Mouse (Mus musculus) brain, embryonic 14.5 days (tissue): ENCODE data around the gene Gnb5. TPM values are rescaled to one million over a fixed set of nuclear protein-coding genes. Genes with fewer than 3 reads are reported as not detected.
A peak's percentile ranks its signal among the peaks of the same experiment; 100 is the strongest.

Experiments
- DNase-seq: peaks from one replicate; pipeline ENCODE4 v3.0.0-alpha.2; 2011; ENCODE audit warnings: low read depth
- CTCF ChIP-seq: fragments of 200-500 bp; IDR thresholded peaks from 2 replicates; pipeline ENCODE4 v1.5.1; 2012; ENCODE audit warnings: inconsistent platforms, mild to moderate bottlenecking, moderate library complexity, borderline replicate concordance; ENCODE audit not compliant: insufficient read depth, insufficient read length; ENCODE audit errors: extremely low read depth
- POLR2A ChIP-seq: fragments of 200-500 bp; IDR thresholded peaks from 2 replicates; pipeline ENCODE4 v1.6.1; 2012; ENCODE audit warnings: mild to moderate bottlenecking, inconsistent platforms, borderline replicate concordance; ENCODE audit not compliant: poor library complexity, insufficient read depth, insufficient read length, severe bottlenecking; ENCODE audit errors: extremely low read depth
- polyA plus RNA-seq: library from polyadenylated mRNA; depleted of rRNA; stranded (reverse); fragments of >200 nt; gene quantifications from 2 replicates; pipeline ENCODE4 v1.2.3, GENCODE M21; 2012

Gene Gnb5
- polyA plus RNA-seq, 1 experiment = 53.1 TPM

DNA sequence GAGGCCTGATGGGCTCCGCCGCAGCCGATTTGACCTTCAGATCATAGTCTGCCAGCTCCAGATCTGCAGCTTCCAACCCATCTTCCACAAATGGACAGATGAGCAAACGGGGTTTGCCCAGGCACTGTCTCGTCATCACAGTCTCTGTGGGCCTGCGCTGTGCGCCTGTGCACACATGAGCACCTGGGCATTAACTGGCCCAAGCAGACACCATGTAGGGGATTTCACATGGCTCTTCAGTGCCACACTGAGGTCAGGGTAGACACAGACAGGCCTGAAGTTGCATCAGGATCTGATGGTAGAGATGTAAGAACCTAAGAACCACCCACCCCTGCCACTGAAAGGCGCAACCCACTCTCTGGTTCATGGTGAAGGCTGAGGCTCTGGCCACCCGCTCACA, 31.0 kb upstream of the Gnb5 start:
- TF ChIP-seq CTCF (no peak), POLR2A (no peak)
- no peak for DNase-seq

DNA sequence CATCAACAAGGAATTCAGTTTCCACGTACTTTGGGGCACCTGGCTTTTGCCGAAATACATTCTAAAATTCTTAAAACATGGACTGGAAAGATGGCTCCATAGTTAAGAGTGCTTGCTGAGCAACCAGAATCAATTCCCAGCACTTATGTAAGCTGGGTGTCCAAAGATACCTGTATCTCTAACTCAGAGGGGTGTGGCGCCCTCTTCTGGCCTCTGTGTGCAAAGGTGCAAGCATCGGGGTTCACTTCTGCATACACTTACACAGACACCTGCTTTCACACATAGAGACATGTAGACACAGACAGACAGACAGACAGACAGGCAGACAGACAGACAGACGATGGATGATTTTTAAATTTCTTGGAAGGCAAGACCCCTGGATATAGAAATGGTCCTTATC, 25.3 kb upstream of the Gnb5 start:
- TF ChIP-seq CTCF (peak; percentile 54; the same call in 1 of the 2 replicates), POLR2A (no peak)
- DNase-seq = peak; percentile 50

DNA sequence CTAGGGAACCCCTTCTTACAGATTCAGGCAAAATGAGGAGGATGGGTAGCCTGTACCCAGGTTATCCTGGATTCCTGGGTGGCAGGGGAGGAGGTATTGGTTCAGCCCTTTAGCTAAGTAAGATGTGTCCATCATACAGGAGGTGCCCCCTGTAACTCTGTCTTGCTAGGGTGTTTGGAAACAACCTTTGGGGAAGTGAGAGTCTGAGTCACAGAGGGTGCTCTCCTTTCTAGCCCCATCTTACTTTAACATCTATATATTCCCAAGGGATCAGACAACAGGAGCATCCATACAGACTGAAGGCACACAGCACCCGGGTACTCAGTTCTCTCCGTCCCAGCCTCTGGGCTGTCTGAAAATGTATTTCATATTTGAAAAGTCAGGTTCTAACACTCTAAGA, 23.9 kb upstream of the Gnb5 start:
- TF ChIP-seq POLR2A = no peak
- no peak for TF ChIP-seq CTCF

DNA sequence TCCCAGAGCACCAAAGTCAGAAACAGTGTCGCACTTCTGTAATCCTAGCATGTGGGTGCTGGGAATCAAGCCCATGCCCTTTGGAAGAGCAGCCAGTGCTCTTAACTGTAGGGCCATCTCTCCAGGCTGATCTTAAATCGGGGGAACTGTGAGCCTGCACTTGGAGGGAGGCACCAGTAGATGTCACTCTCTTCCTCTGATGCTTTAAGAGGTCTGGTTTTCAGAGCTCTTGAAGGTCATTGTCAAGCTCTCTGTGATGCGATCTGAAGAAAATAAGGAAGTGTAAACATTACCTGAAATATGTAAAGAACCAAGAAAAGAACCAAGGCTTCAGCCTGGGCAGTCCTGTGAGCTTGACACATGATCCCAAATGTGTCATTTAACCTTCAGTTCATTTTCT, 23.3 kb upstream of the Gnb5 start:
- peak; percentile 88 for DNase-seq
- TF ChIP-seq POLR2A = no peak
- peak; percentile 88 for TF ChIP-seq CTCF

More for the DNA sequence above, 23.9 kb upstream of the Gnb5 start:
- no peak for DNase-seq

DNA sequence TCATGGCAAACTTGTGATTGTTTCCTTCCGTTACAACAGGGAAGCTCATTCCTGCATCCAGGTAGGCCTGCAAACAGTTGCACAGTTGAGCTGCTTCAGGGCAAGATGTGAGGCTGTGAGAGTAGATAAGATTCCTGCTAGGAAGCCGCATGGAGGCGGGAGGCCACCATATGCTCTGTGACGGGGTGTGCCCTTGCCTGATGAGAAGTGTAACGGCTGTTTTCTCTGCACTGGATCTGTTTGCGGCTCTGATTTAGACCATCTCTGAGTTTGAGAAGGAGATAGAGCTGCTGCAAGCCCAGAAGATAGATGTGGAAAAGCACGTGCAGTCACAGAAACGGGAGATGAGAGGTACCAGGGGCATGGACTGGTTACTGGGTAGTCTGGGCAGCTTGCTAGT, 22.5 kb upstream of the Gnb5 start:
- TF ChIP-seq POLR2A (no peak), CTCF (no peak)
- no peak for DNase-seq

DNA sequence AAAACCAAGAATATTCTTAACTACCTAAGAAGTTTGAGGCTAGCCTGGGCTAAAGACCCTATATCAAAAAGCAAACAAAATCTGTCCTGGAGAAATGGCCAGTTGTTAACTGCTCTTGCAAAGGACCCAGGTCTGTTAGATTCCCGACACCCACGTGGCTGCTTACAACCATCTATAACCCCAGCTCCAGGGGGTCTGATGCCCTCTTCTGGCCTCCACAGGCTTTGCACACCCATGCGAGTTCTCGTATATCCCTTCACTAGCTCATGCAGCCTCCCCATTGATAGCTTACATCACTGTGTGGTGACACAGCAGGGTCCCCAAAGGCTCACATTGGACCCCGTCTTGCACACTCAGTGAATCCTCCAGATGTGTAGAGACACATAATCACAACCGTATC, 20.7 kb upstream of the Gnb5 start:
- DNase-seq = no peak

DNA sequence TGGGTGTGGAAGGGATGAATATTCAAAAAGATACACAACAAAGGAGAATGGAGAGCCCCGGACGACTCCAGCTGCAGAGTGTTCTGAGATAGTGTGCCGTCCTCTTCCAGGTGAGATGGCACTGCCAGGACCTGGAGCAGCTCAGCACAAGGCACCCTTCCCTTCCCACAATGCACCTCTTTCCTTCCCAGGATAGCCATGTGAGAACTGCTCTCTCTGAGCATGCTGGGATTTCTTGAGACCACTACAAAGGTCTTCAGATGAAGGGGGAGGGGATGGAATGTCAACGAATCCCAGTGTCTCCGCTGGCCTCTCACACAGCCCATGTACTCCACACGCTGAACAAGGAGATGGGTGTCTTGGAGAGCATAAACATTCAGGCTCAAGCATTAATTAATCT, 18.5 kb upstream of the Gnb5 start:
- no peak for DNase-seq
- TF ChIP-seq POLR2A (no peak), CTCF (no peak)

More for the DNA sequence above, 20.7 kb upstream of the Gnb5 start:
- TF ChIP-seq CTCF (no peak), POLR2A (no peak)

DNA sequence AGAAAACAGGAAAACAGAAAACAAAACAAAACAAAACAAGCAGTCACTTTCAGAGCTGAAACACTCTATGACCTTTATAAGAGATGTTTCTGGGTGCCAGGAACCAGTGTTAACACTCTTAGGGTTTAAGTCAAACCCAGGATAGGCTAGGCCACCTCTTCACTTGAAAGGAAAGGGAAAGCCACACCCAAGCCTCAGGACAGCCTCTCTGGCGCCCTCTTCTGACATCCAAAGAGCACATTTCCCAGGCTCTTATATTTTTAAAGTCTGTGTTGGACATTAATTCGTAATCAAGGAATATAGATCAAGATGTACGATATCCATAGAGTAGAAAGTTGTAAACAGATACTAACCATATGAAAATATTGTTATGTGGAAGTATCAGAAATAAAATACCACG, 16.5 kb upstream of the Gnb5 start:
- TF ChIP-seq POLR2A (no peak), CTCF (peak; percentile 37; the same call in 1 of the 2 replicates)
- DNase-seq = no peak

DNA sequence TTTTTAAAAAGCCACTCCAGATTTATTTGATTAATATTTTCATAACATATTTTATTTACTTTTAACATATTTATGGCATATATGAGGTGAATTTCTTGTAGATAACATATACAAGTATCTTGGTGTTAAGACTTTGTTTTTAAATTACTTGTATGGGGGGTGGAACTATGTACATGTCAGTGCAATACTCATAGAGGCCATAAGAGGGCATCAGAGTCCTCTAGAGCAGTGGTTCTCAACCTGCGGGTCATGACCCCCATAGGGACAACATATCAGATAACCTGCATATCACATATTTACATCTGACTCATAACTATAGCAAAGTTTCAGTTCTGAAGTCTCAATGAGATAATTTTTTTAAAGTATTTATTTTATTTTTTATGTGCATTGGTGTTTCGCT, 6.7 kb upstream of the Gnb5 start:
- DNase-seq = no peak
- no peak for TF ChIP-seq CTCF

DNA sequence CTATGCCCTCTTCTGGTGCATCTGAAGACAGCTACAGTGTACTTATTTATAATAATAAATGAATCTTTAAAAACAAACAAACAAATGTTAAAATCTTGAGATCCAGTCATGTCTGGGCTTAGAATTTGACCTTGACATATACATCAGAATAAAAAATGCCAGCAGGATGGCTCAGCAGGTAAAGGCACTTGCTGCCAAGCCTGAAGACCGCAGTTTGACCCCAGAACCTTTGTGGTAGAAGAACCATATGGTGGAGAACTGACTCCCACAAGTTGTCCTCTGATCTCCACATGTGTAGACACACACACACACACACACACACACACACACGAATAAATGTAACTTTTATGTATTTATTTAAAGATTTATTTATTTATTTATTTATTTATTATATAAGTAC, 3.1 kb upstream of the Gnb5 start:
- TF ChIP-seq CTCF = no peak
- no peak for TF ChIP-seq POLR2A
- no peak for DNase-seq

DNA sequence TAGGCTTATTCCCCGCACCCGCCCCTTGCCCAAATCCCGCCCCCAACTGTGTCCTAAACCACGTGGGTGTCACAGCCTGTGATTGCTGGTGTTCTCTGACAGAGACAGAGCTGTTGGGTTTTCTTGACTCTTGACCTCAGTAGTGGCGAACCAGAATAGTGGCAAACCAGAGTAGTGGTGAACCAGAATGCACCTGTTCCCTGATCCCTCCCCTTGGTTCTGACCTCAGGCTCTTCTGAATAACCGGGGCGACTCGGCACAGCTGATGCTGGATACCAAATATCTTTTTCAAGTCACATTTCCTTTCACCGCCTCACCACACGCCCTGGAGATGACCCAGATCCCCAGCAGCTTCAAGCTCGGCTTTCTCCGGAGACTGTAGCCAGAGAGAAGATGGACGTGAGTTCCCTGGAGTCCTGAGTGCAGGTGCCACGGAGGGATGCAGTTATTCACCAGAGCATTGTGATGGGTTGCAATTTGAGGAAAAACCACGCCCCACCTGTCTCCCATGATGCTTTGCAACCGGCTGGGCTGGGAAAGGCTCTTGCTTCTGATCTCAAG, 2.3 kb upstream of the Gnb5 start:
- no peak for DNase-seq
- TF ChIP-seq POLR2A = no peak
- no peak for TF ChIP-seq CTCF

DNA sequence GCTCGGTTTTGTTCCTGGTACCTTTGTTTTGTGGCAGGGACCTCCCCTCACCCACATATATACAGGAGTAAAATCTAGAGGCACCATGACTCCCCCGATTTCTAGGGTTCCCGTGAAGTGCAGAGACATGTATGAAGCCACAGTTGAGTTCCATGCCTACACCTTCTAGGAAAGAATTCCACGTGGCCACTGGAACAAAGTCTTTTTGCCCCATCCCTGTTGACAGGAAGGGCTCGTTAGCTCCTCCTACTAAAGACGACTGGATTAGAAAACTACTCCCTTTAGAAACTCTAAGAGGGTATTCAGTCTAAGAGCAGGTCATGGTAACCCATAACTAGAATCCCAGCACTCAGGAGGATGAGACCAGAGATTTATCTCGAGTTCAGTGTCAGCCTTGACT, 1.8 kb upstream of the Gnb5 start:
- TF ChIP-seq POLR2A (no peak), CTCF (no peak)
- DNase-seq = no peak
